Mouse (Mus musculus) intestine, postnatal 0 days (tissue): ENCODE data around the gene Rnf181. TPM values are rescaled to one million over a fixed set of nuclear protein-coding genes. Genes with fewer than 3 reads are reported as not detected.

ENCODE experiments used
- ATAC-seq: fragments of 200-750 bp; cut with Nextera tagmentation; 2 replicates; pipeline ENCODE4 v1.8.0; 2017; ENCODE audit warnings: mild to moderate bottlenecking, moderate TSS enrichment, moderate library complexity
- H3K27ac ChIP-seq: fragments of 300-500 bp; sonication (generic); 2 replicates; pipeline ENCODE4 v1.5.1; 2014; ENCODE audit warnings: mild to moderate bottlenecking, low read depth, low read length, moderate library complexity
- H3K27me3 ChIP-seq: fragments of 300-500 bp; sonication (generic); replicated peaks from 2 replicates; pipeline ENCODE4 v1.6.1; 2014; ENCODE audit warnings: low read length, mixed read lengths; ENCODE audit not compliant: control insufficient read depth, insufficient read depth
- H3K36me3 ChIP-seq: fragments of 300-500 bp; sonication (generic); 2 replicates; pipeline ENCODE4 v1.6.1; 2014; ENCODE audit warnings: mild to moderate bottlenecking, moderate library complexity; ENCODE audit not compliant: control insufficient read depth, insufficient read depth
- H3K4me1 ChIP-seq: fragments of 300-500 bp; sonication (generic); replicated peaks from 2 replicates; pipeline ENCODE4 v1.6.1; 2014; ENCODE audit warnings: antibody characterized with exemption, low read length, mixed read lengths; ENCODE audit not compliant: control insufficient read depth, insufficient read depth
- H3K4me2 ChIP-seq: fragments of 300-500 bp; sonication (generic); replicated peaks from 2 replicates; pipeline ENCODE4 v1.6.1; 2014; ENCODE audit warnings: low read depth, mild to moderate bottlenecking, moderate library complexity
- H3K4me3 ChIP-seq: fragments of 300-500 bp; sonication (generic); 2 replicates; pipeline ENCODE4 v1.5.1; 2014; ENCODE audit warnings: low read depth, low read length
- H3K9ac ChIP-seq: fragments of 300-500 bp; sonication (generic); 2 replicates; pipeline ENCODE4 v1.6.1; 2014; ENCODE audit warnings: mild to moderate bottlenecking, low read depth, low read length
- H3K9me3 ChIP-seq: fragments of 300-500 bp; sonication (generic); 2 replicates; pipeline ENCODE4 v1.6.1; 2016; ENCODE audit warnings: mixed run types; ENCODE audit not compliant: control insufficient read depth
- CTCF ChIP-seq: sonication (generic); IDR thresholded peaks from 2 replicates; pipeline ENCODE4 v1.5.1; 2016; ENCODE audit warnings: low read depth, mild to moderate bottlenecking, control low read depth, antibody characterized with exemption, moderate library complexity
- WGBS: fragments of 180-500 bp; shearing (Covaris S2); extraction: QIAGEN DNeasy Blood & Tissue Kit; methylation state at CpG from one replicate; pipeline ENCODE4 v1.1.7; 2014; 5-methylcytosine and 5-hydroxymethylcytosine counted together
- polyA plus RNA-seq: library from polyadenylated mRNA; unstranded; fragments of >200 nt; fragmentation: Nextera tagmentation; extraction: Ambion mirVana; gene quantifications from 2 replicates; pipeline ENCODE4 v1.2.1, GENCODE M21; 2015

Gene Rnf181
- polyA plus RNA-seq, 1 experiment from 2014 or later, result 122 TPM

GRCm38 (mm10) chr6:72386561-72386960 is 19.8 kb upstream of the Rnf181 start:
- peaks cover 40% of the 10 kb centered on the region for H3K36me3 ChIP-seq
- no peak for TF ChIP-seq CTCF
- no peak overlapping the region for H3K27ac ChIP-seq
- WGBS, result 97% methylated on average over 2 of the region's 2 CpGs
- H3K27me3 ChIP-seq, result no peaks in the 10 kb centered on the region
- no peak for ATAC-seq
- H3K4me3 ChIP-seq, result no peak overlapping the region
- no peak overlapping the region for H3K4me2 ChIP-seq
- H3K4me1 ChIP-seq, result peaks cover 5% of the 10 kb centered on the region; the same call in 1 of the 2 replicates
- H3K9me3 ChIP-seq, result no peaks in the 10 kb centered on the region
- H3K9ac ChIP-seq, result no peak overlapping the region

- no peak for TF ChIP-seq CTCF
- H3K9me3 ChIP-seq, result no peaks in the 10 kb centered on the region
- no peak overlapping the region for H3K9ac ChIP-seq
- no peak for ATAC-seq
- no peak overlapping the region for H3K4me2 ChIP-seq
- peaks cover 5% of the 10 kb centered on the region; the same call in 1 of the 2 replicates for H3K4me1 ChIP-seq
- whole genome bisulfite sequencing, result 79% methylated on average over 4 of the region's 4 CpGs
- no peaks in the 10 kb centered on the region for H3K27me3 ChIP-seq
- H3K27ac ChIP-seq, result no peak overlapping the region
- H3K36me3 ChIP-seq, result peaks cover 40% of the 10 kb centered on the region
- H3K4me3 ChIP-seq, result no peak overlapping the region
These were observed 18.5 kb upstream of the Rnf181 start for GRCm38 (mm10) chr6:72385258-72385657.

- Histone ChIP-seq H3K27me3 (no peaks in the 10 kb centered on the region), H3K9ac (no peak overlapping the region), H3K4me3 (no peak overlapping the region), H3K9me3 (no peaks in the 10 kb centered on the region), H3K4me1 (peaks cover 3% of the 10 kb centered on the region; the same call in 1 of the 2 replicates), H3K27ac (no peak overlapping the region), H3K4me2 (no peak overlapping the region), H3K36me3 (peaks cover 40% of the 10 kb centered on the region)
- no peak for TF ChIP-seq CTCF
- no peak for ATAC-seq
- 91% methylated on average over 7 of the region's 7 CpGs for WGBS
These were observed 17.2 kb upstream of the Rnf181 start for GRCm38 (mm10) chr6:72383952-72384351.

- TF ChIP-seq CTCF, result no peak
- Histone ChIP-seq H3K27me3 (no peaks in the 10 kb centered on the region), H3K27ac (no peak overlapping the region), H3K9me3 (no peaks in the 10 kb centered on the region), H3K36me3 (peaks cover 37% of the 10 kb centered on the region), H3K4me1 (no peaks in the 10 kb centered on the region), H3K9ac (no peak overlapping the region), H3K4me3 (no peak overlapping the region), H3K4me2 (no peak overlapping the region)
- 84% methylated on average over 6 of the region's 6 CpGs for WGBS
- ATAC-seq, result no peak
These were observed 16.5 kb upstream of the Rnf181 start for GRCm38 (mm10) chr6:72383142-72383820.

- Histone ChIP-seq H3K4me1 (no peaks in the 10 kb centered on the region), H3K4me3 (no peak overlapping the region), H3K27me3 (no peaks in the 10 kb centered on the region), H3K36me3 (peaks cover 30% of the 10 kb centered on the region), H3K9me3 (no peaks in the 10 kb centered on the region), H3K27ac (no peak overlapping the region), H3K4me2 (no peak overlapping the region), H3K9ac (no peak overlapping the region)
- no peak for ATAC-seq
- 68% methylated on average over 6 of the region's 6 CpGs for WGBS
- TF ChIP-seq CTCF, result no peak
These were observed 15.7 kb upstream of the Rnf181 start for GRCm38 (mm10) chr6:72382494-72382893.

GRCm38 (mm10) chr6:72380131-72380770 is 13.5 kb upstream of the Rnf181 start, which contains the start of gene Vamp5:
Vamp5 (minus strand) TSS chr6:72380468.
- Histone ChIP-seq H3K36me3 (peaks cover 14% of the 10 kb centered on the region), H3K27ac (peak within 1 kb of the TSS; percentile 70), H3K9ac (peak within 1 kb of the TSS; percentile 49), H3K27me3 (no peaks in the 10 kb centered on the region), H3K4me1 (no peaks in the 10 kb centered on the region), H3K4me3 (peak within 1 kb of the TSS; percentile 51), H3K4me2 (peak within 1 kb of the TSS; percentile 78), H3K9me3 (no peaks in the 10 kb centered on the region)
- ATAC-seq, result peak; percentile 78
- WGBS, result 2% methylated on average over 46 of the region's 49 CpGs
- peak; percentile 65 for TF ChIP-seq CTCF
